Mouse (Mus musculus): ENCODE measurements around the gene Inf2. TPM values are rescaled to one million over a fixed set of nuclear protein-coding genes. Genes with fewer than 3 reads are reported as not detected.

The Inf2 gene
- polyA plus RNA-seq, 1 experiment from 2014 or later = 3.9 TPM

- Histone ChIP-seq H3K27ac (ENCODE audit: low read length) (no peak overlapping the region), H3K27me3 (ENCODE audit: control insufficient read depth, insufficient read depth, low read length) (no peaks in the 10 kb centered on the region), H3K36me3 (ENCODE audit: control insufficient read depth, insufficient read depth, low read length) (no peaks in the 10 kb centered on the region), H3K9me3 (replicated peaks; ENCODE audit: control insufficient read depth, low read length) (no peaks in the 10 kb centered on the region), H3K4me2 (ENCODE audit: low read depth, low read length) (no peak overlapping the region), H3K4me1 (ENCODE audit: control insufficient read depth, insufficient read depth, low read length) (peaks cover 29% of the 10 kb centered on the region), H3K9ac (ENCODE audit: low read length) (no peak overlapping the region), H3K4me3 (replicated peaks; ENCODE audit: low read length) (no peak overlapping the region)
- 69% methylated on average over 14 of the region's 14 CpGs for WGBS
- no peak for ATAC-seq (ENCODE audit: insufficient read depth, low FRiP score)
Measured at GRCm38 (mm10) chr12:112596891-112597500, 8.4 kb downstream of the Inf2 start.

GRCm38 (mm10) chr12:112597618-112598017 is 9.0 kb downstream of the Inf2 start:
- Histone ChIP-seq H3K36me3 (ENCODE audit: control insufficient read depth, insufficient read depth, low read length) (no peaks in the 10 kb centered on the region), H3K4me1 (ENCODE audit: control insufficient read depth, insufficient read depth, low read length) (peaks cover 29% of the 10 kb centered on the region), H3K27ac (ENCODE audit: low read length) (no peak overlapping the region), H3K27me3 (ENCODE audit: control insufficient read depth, insufficient read depth, low read length) (no peaks in the 10 kb centered on the region), H3K9me3 (replicated peaks; ENCODE audit: control insufficient read depth, low read length) (no peaks in the 10 kb centered on the region), H3K4me2 (ENCODE audit: low read depth, low read length) (no peak overlapping the region), H3K4me3 (replicated peaks; ENCODE audit: low read length) (no peak overlapping the region), H3K9ac (ENCODE audit: low read length) (no peak overlapping the region)
- no peak for ATAC-seq (ENCODE audit: insufficient read depth, low FRiP score)
- WGBS = 87% methylated on average over 8 of the region's 8 CpGs

- Histone ChIP-seq H3K27me3 (ENCODE audit: control insufficient read depth, insufficient read depth, low read length) (no peaks in the 10 kb centered on the region), H3K4me3 (replicated peaks; ENCODE audit: low read length) (no peak overlapping the region), H3K36me3 (ENCODE audit: control insufficient read depth, insufficient read depth, low read length) (no peaks in the 10 kb centered on the region), H3K9ac (ENCODE audit: low read length) (no peak overlapping the region), H3K4me1 (ENCODE audit: control insufficient read depth, insufficient read depth, low read length) (peaks cover 20% of the 10 kb centered on the region), H3K9me3 (replicated peaks; ENCODE audit: control insufficient read depth, low read length) (no peaks in the 10 kb centered on the region), H3K4me2 (ENCODE audit: low read depth, low read length) (no peak overlapping the region), H3K27ac (ENCODE audit: low read length) (no peak overlapping the region)
- WGBS = 34% methylated on average over 4 of the region's 4 CpGs
- ATAC-seq (ENCODE audit: insufficient read depth, low FRiP score) = no peak
Measured at GRCm38 (mm10) chr12:112599198-112599597, 10.6 kb downstream of the Inf2 start.

GRCm38 (mm10) chr12:112599942-112600611 is 11.5 kb downstream of the Inf2 start:
- Histone ChIP-seq H3K4me2 (ENCODE audit: low read depth, low read length) (no peak overlapping the region), H3K36me3 (ENCODE audit: control insufficient read depth, insufficient read depth, low read length) (no peaks in the 10 kb centered on the region), H3K9ac (ENCODE audit: low read length) (no peak overlapping the region), H3K27ac (ENCODE audit: low read length) (no peak overlapping the region), H3K27me3 (ENCODE audit: control insufficient read depth, insufficient read depth, low read length) (no peaks in the 10 kb centered on the region), H3K4me3 (replicated peaks; ENCODE audit: low read length) (no peak overlapping the region), H3K4me1 (ENCODE audit: control insufficient read depth, insufficient read depth, low read length) (peaks cover 13% of the 10 kb centered on the region), H3K9me3 (replicated peaks; ENCODE audit: control insufficient read depth, low read length) (no peaks in the 10 kb centered on the region)
- WGBS = 82% methylated on average over 30 of the region's 30 CpGs
- ATAC-seq (ENCODE audit: insufficient read depth, low FRiP score) = no peak

GRCm38 (mm10) chr12:112604022-112604421 is 15.4 kb downstream of the Inf2 start:
- Histone ChIP-seq H3K27ac (ENCODE audit: low read length) (no peak overlapping the region), H3K4me3 (replicated peaks; ENCODE audit: low read length) (no peak overlapping the region), H3K4me2 (ENCODE audit: low read depth, low read length) (no peak overlapping the region), H3K4me1 (ENCODE audit: control insufficient read depth, insufficient read depth, low read length) (peaks cover 3% of the 10 kb centered on the region; the same call in 1 of the 2 replicates), H3K9ac (ENCODE audit: low read length) (no peak overlapping the region), H3K36me3 (ENCODE audit: control insufficient read depth, insufficient read depth, low read length) (no peaks in the 10 kb centered on the region), H3K9me3 (replicated peaks; ENCODE audit: control insufficient read depth, low read length) (no peaks in the 10 kb centered on the region), H3K27me3 (ENCODE audit: control insufficient read depth, insufficient read depth, low read length) (no peaks in the 10 kb centered on the region)
- WGBS = 80% methylated on average over 5 of the region's 5 CpGs
- ATAC-seq (ENCODE audit: insufficient read depth, low FRiP score) = no peak

DNA sequence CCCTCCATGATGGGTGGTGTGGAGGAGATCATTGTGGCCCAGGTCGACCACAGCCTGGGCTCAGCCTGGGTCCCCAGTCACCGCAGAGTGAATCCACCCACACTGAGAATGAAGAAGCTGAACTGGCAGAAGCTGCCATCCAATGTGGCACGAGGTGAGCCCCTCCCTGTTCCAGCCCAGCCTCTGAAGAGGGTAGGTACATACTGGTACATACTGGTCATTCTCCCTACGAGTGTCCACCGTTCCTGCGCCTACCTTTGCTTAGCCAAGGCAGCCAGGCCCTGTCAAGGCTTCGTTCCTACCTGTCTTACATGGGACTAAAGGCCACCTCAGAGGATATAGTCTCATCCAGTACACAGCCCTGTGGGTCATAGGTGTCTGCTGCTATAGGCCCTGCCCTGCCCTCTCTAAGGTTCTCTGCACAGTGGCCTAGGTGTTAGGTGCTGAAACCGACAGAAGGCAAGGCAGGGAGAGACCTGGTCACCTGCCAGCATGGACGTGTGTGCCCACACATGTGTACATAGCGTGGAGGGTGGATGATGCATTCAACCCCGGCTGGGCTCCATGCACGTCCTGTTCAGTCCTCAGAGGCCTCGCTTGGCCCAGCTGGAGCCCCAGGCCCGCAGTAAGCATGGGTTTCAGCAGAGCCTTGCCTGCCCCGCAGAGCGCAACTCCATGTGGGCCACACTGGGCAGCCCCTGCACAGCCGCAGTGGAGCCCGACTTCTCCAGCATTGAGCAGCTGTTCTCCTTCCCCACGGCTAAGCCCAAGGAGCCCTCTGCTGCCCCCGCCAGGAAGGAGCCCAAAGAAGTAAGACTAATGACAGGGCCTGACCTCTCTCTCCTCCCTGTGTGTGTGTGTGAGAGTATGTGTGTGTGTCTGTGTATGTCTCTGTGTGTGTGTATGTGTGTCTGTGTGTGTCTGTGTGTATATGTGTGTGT is 16.4 kb downstream of the Inf2 start:
- H3K4me1 ChIP-seq (ENCODE audit: control insufficient read depth, insufficient read depth, low read length) = peaks cover 3% of the 10 kb centered on the region; the same call in 1 of the 2 replicates
- 60% methylated on average over 20 of the region's 20 CpGs for WGBS
- ATAC-seq (ENCODE audit: insufficient read depth, low FRiP score) = peak; percentile 74
- H3K4me3 ChIP-seq (replicated peaks; ENCODE audit: low read length) = no peak overlapping the region
- no peaks in the 10 kb centered on the region for H3K9me3 ChIP-seq (replicated peaks; ENCODE audit: control insufficient read depth, low read length)
- H3K27ac ChIP-seq (ENCODE audit: low read length) = no peak overlapping the region
- H3K4me2 ChIP-seq (ENCODE audit: low read depth, low read length) = no peak overlapping the region
- 0 out of 2 replicates have a peak overlapping the region, but pooled peaks have one; percentile 11 for H3K9ac ChIP-seq (ENCODE audit: low read length)
- H3K36me3 ChIP-seq (ENCODE audit: control insufficient read depth, insufficient read depth, low read length) = no peaks in the 10 kb centered on the region
- no peaks in the 10 kb centered on the region for H3K27me3 ChIP-seq (ENCODE audit: control insufficient read depth, insufficient read depth, low read length)

DNA sequence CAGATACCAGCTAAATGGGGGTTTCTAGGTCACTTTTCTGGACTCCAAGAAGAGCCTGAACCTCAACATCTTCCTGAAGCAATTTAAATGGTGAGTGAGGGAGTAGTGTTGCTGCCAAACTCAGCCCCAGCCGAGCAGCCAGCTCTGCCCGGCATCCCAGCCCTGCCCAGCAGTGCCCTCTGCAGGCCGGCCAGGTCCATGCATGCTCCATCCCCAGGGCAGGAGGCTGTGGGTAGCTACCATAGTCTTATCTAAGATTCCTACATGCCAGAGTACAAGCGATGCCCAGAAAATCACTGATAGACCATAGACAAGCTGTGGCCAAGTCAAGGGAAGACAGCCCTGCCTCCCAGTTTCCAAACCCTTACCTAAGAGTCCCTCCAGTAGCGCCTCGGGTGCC is 17.2 kb downstream of the Inf2 start:
- Histone ChIP-seq H3K4me1 (ENCODE audit: control insufficient read depth, insufficient read depth, low read length) (peaks cover 3% of the 10 kb centered on the region; the same call in 1 of the 2 replicates), H3K27ac (ENCODE audit: low read length) (no peak overlapping the region), H3K4me2 (ENCODE audit: low read depth, low read length) (no peak overlapping the region), H3K4me3 (replicated peaks; ENCODE audit: low read length) (no peak overlapping the region), H3K36me3 (ENCODE audit: control insufficient read depth, insufficient read depth, low read length) (no peaks in the 10 kb centered on the region), H3K9me3 (replicated peaks; ENCODE audit: control insufficient read depth, low read length) (no peaks in the 10 kb centered on the region), H3K27me3 (ENCODE audit: control insufficient read depth, insufficient read depth, low read length) (no peaks in the 10 kb centered on the region), H3K9ac (ENCODE audit: low read length) (no peak overlapping the region)
- 43% methylated on average over 6 of the region's 6 CpGs for WGBS
- ATAC-seq (ENCODE audit: insufficient read depth, low FRiP score) = peak; percentile 63; the same call in 1 of the 2 replicates

GRCm38 (mm10) chr12:112606998-112607397 is 18.4 kb downstream of the Inf2 start:
- no peaks in the 10 kb centered on the region for H3K36me3 ChIP-seq (ENCODE audit: control insufficient read depth, insufficient read depth, low read length)
- H3K9ac ChIP-seq (ENCODE audit: low read length) = no peak overlapping the region
- no peaks in the 10 kb centered on the region for H3K27me3 ChIP-seq (ENCODE audit: control insufficient read depth, insufficient read depth, low read length)
- no peak overlapping the region for H3K4me2 ChIP-seq (ENCODE audit: low read depth, low read length)
- no peaks in the 10 kb centered on the region for H3K9me3 ChIP-seq (replicated peaks; ENCODE audit: control insufficient read depth, low read length)
- no peak overlapping the region for H3K4me3 ChIP-seq (replicated peaks; ENCODE audit: low read length)
- H3K4me1 ChIP-seq (ENCODE audit: control insufficient read depth, insufficient read depth, low read length) = peaks cover 3% of the 10 kb centered on the region; the same call in 1 of the 2 replicates
- no peak overlapping the region for H3K27ac ChIP-seq (ENCODE audit: low read length)
- 67% methylated on average over 6 of the region's 6 CpGs for WGBS
- ATAC-seq (ENCODE audit: insufficient read depth, low FRiP score) = no peak

DNA sequence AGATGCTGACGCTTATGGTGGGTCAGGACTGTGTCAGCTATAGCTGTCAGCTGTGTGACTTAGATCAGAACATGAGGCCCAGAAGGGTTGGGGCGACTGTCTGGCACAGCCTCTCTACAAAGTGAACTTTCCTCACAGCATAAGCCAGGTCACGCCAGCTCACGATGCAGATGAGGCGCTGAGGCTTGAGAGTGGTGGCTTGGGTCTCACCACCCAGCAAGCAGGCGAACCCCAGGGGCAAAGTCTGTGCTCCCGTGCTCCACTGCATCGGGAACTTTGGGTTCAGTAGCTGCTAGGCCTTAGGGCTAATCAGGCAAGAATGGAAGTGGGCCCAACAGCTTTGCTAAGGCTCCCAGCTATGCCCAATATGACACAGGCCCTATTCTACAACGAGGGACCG is 20.4 kb downstream of the Inf2 start:
- 89% methylated on average over 10 of the region's 10 CpGs for WGBS
- H3K4me1 ChIP-seq (ENCODE audit: control insufficient read depth, insufficient read depth, low read length) = peaks cover 3% of the 10 kb centered on the region; the same call in 1 of the 2 replicates
- ATAC-seq (ENCODE audit: insufficient read depth, low FRiP score) = no peak

More for the DNA sequence above, 20.4 kb downstream of the Inf2 start:
- no peak overlapping the region for H3K9ac ChIP-seq (ENCODE audit: low read length)
- H3K36me3 ChIP-seq (ENCODE audit: control insufficient read depth, insufficient read depth, low read length) = no peaks in the 10 kb centered on the region
- H3K27ac ChIP-seq (ENCODE audit: low read length) = no peak overlapping the region
- H3K9me3 ChIP-seq (replicated peaks; ENCODE audit: control insufficient read depth, low read length) = no peaks in the 10 kb centered on the region
- H3K4me2 ChIP-seq (ENCODE audit: low read depth, low read length) = no peak overlapping the region
- H3K4me3 ChIP-seq (replicated peaks; ENCODE audit: low read length) = no peak overlapping the region
- H3K27me3 ChIP-seq (ENCODE audit: control insufficient read depth, insufficient read depth, low read length) = no peaks in the 10 kb centered on the region
